Mouse (Mus musculus): Measurements from ENCODE around the gene Tmtc4. TPM values are rescaled to one million over a fixed set of nuclear protein-coding genes. Genes with fewer than 3 reads are reported as not detected.

Gene Tmtc4
- polyA plus RNA-seq, 1 experiment: 8.4 TPM

GRCm38 (mm10) chr14:122992937-122993336 is 9.1 kb upstream of the Tmtc4 start:
- WGBS: 76% methylated on average over 6 of the region's 6 CpGs

GRCm38 (mm10) chr14:122990521-122991052 is 6.8 kb upstream of the Tmtc4 start:
- 94% methylated on average over 4 of the region's 4 CpGs for WGBS
- Histone ChIP-seq H3K27ac (ENCODE audit: control insufficient read depth, insufficient read depth, low read length) (no peak overlapping the region), H3K4me1 (replicated peaks; ENCODE audit: control insufficient read depth, insufficient read depth, low read length) (peaks cover 2% of the 10 kb centered on the region), H3K4me3 (ENCODE audit: control insufficient read depth, insufficient read depth, low read length) (no peak overlapping the region), H3K27me3 (ENCODE audit: control insufficient read depth, insufficient read depth, low read length) (no peaks in the 10 kb centered on the region), H3K36me3 (ENCODE audit: control insufficient read depth, insufficient read depth, low read length) (no peaks in the 10 kb centered on the region)
- no peak for DNase-seq
- no peak for TF ChIP-seq POLR2A (IDR thresholded peaks at IDR 0.05; ENCODE audit: control insufficient read depth, extremely low read depth, insufficient read depth, low read length, poor library complexity)
- TF ChIP-seq CTCF (IDR thresholded peaks at IDR 0.05; ENCODE audit: borderline replicate concordance, control insufficient read depth, extremely low read depth, insufficient read depth, low read length, poor library complexity): no peak

More at GRCm38 (mm10) chr14:122992937-122993336, 9.1 kb upstream of the Tmtc4 start:
- H3K4me3 ChIP-seq (ENCODE audit: control insufficient read depth, insufficient read depth, low read length): no peak overlapping the region
- no peaks in the 10 kb centered on the region for H3K36me3 ChIP-seq (ENCODE audit: control insufficient read depth, insufficient read depth, low read length)
- no peak overlapping the region for H3K27ac ChIP-seq (ENCODE audit: control insufficient read depth, insufficient read depth, low read length)
- H3K4me1 ChIP-seq (replicated peaks; ENCODE audit: control insufficient read depth, insufficient read depth, low read length): no peaks in the 10 kb centered on the region; the same call in 1 of the 2 replicates
- no peaks in the 10 kb centered on the region for H3K27me3 ChIP-seq (ENCODE audit: control insufficient read depth, insufficient read depth, low read length)
- no peak for DNase-seq
- TF ChIP-seq POLR2A (IDR thresholded peaks at IDR 0.05; ENCODE audit: control insufficient read depth, extremely low read depth, insufficient read depth, low read length, poor library complexity) (no peak), CTCF (IDR thresholded peaks at IDR 0.05; ENCODE audit: borderline replicate concordance, control insufficient read depth, extremely low read depth, insufficient read depth, low read length, poor library complexity) (no peak)

- Histone ChIP-seq H3K27me3 (ENCODE audit: control insufficient read depth, insufficient read depth, low read length) (no peaks in the 10 kb centered on the region), H3K4me3 (ENCODE audit: control insufficient read depth, insufficient read depth, low read length) (no peak overlapping the region), H3K27ac (ENCODE audit: control insufficient read depth, insufficient read depth, low read length) (no peak overlapping the region), H3K4me1 (replicated peaks; ENCODE audit: control insufficient read depth, insufficient read depth, low read length) (peaks cover 15% of the 10 kb centered on the region; the same call in 1 of the 2 replicates), H3K36me3 (ENCODE audit: control insufficient read depth, insufficient read depth, low read length) (no peaks in the 10 kb centered on the region)
- DNase-seq: no peak
- no peak for TF ChIP-seq CTCF (IDR thresholded peaks at IDR 0.05; ENCODE audit: borderline replicate concordance, control insufficient read depth, extremely low read depth, insufficient read depth, low read length, poor library complexity)
- TF ChIP-seq POLR2A (IDR thresholded peaks at IDR 0.05; ENCODE audit: control insufficient read depth, extremely low read depth, insufficient read depth, low read length, poor library complexity): no peak
- WGBS: 4% methylated on average over 2 of the region's 2 CpGs
Measured at GRCm38 (mm10) chr14:122986404-122986803, 2.6 kb upstream of the Tmtc4 start.

- DNase-seq: no peak
- no peak for TF ChIP-seq CTCF (IDR thresholded peaks at IDR 0.05; ENCODE audit: borderline replicate concordance, control insufficient read depth, extremely low read depth, insufficient read depth, low read length, poor library complexity)
- TF ChIP-seq POLR2A (IDR thresholded peaks at IDR 0.05; ENCODE audit: control insufficient read depth, extremely low read depth, insufficient read depth, low read length, poor library complexity): no peak
Measured at GRCm38 (mm10) chr14:122982571-122983225, 1.1 kb downstream of the Tmtc4 start.

GRCm38 (mm10) chr14:122981831-122982485 is 1.9 kb downstream of the Tmtc4 start:
- Histone ChIP-seq H3K4me1 (replicated peaks; ENCODE audit: control insufficient read depth, insufficient read depth, low read length) (peaks cover 15% of the 10 kb centered on the region; the same call in 1 of the 2 replicates), H3K27ac (ENCODE audit: control insufficient read depth, insufficient read depth, low read length) (no peak overlapping the region), H3K4me3 (ENCODE audit: control insufficient read depth, insufficient read depth, low read length) (peak overlapping the region; percentile 73; the same call in 1 of the 2 replicates), H3K36me3 (ENCODE audit: control insufficient read depth, insufficient read depth, low read length) (no peaks in the 10 kb centered on the region), H3K27me3 (ENCODE audit: control insufficient read depth, insufficient read depth, low read length) (no peaks in the 10 kb centered on the region)
- 73% methylated on average over 8 of the region's 8 CpGs for WGBS
- no peak for DNase-seq
- TF ChIP-seq POLR2A (IDR thresholded peaks at IDR 0.05; ENCODE audit: control insufficient read depth, extremely low read depth, insufficient read depth, low read length, poor library complexity) (no peak), CTCF (IDR thresholded peaks at IDR 0.05; ENCODE audit: borderline replicate concordance, control insufficient read depth, extremely low read depth, insufficient read depth, low read length, poor library complexity) (no peak)

More at GRCm38 (mm10) chr14:122982571-122983225, 1.1 kb downstream of the Tmtc4 start:
- peaks cover 15% of the 10 kb centered on the region; the same call in 1 of the 2 replicates for H3K4me1 ChIP-seq (replicated peaks; ENCODE audit: control insufficient read depth, insufficient read depth, low read length)
- H3K36me3 ChIP-seq (ENCODE audit: control insufficient read depth, insufficient read depth, low read length): no peaks in the 10 kb centered on the region
- H3K27me3 ChIP-seq (ENCODE audit: control insufficient read depth, insufficient read depth, low read length): no peaks in the 10 kb centered on the region
- under 1% methylated on average over 63 of the region's 63 CpGs for WGBS
- H3K4me3 ChIP-seq (ENCODE audit: control insufficient read depth, insufficient read depth, low read length): peak overlapping the region; percentile 73
- H3K27ac ChIP-seq (ENCODE audit: control insufficient read depth, insufficient read depth, low read length): no peak overlapping the region

GRCm38 (mm10) chr14:122978871-122979270 is 5.0 kb downstream of the Tmtc4 start:
- WGBS: 87% methylated on average over 3 of the region's 3 CpGs
- no peaks in the 10 kb centered on the region for H3K36me3 ChIP-seq (ENCODE audit: control insufficient read depth, insufficient read depth, low read length)
- DNase-seq: no peak
- H3K4me1 ChIP-seq (replicated peaks; ENCODE audit: control insufficient read depth, insufficient read depth, low read length): peaks cover 13% of the 10 kb centered on the region; the same call in 1 of the 2 replicates
- H3K27ac ChIP-seq (ENCODE audit: control insufficient read depth, insufficient read depth, low read length): no peak overlapping the region
- no peaks in the 10 kb centered on the region for H3K27me3 ChIP-seq (ENCODE audit: control insufficient read depth, insufficient read depth, low read length)
- no peak overlapping the region for H3K4me3 ChIP-seq (ENCODE audit: control insufficient read depth, insufficient read depth, low read length)
- TF ChIP-seq CTCF (IDR thresholded peaks at IDR 0.05; ENCODE audit: borderline replicate concordance, control insufficient read depth, extremely low read depth, insufficient read depth, low read length, poor library complexity) (no peak), POLR2A (IDR thresholded peaks at IDR 0.05; ENCODE audit: control insufficient read depth, extremely low read depth, insufficient read depth, low read length, poor library complexity) (no peak)

Data from thymus, adult 2 months (tissue).